Mouse (Mus musculus): ENCODE data around the gene Aaed1.

DNA sequence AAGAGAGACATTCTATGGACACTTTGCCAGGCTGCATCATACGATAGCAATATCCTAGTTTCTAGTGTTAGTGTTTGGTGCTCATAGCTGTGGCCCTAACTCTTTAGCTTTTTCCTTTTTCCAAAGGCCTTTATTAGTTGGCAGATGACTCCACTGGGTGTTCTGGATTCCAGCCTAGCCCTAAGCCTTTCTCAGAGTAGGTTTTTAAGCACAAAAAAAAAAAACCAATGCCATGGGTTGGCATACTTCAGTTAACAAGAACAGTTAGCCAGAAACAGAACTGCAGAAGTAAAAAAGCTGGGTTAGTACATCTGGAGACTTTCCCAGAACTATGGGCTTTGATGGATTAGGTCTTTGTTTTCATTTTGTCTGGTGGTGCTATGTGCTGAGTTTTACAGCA, 46.0 kb upstream of the Aaed1 start:
- no peak for TF ChIP-seq POLR2A (IDR thresholded peaks at IDR 0.05; ENCODE audit: control insufficient read depth, low read depth, low read length)
- TF ChIP-seq CTCF (IDR thresholded peaks at IDR 0.05; ENCODE audit: control insufficient read depth, insufficient read depth, insufficient replicate concordance, low read depth, low read length): no peak

Data from testis, adult 2 months (tissue).